7 mouse cellular contexts compared by ENCODE assay signal in genomic region chr6:24955131-24955945, GRCm38 (mm10). TPM values are rescaled to one million over a fixed set of nuclear protein-coding genes. Genes with fewer than 3 reads are reported as not detected.
A peak's percentile ranks its signal among the peaks of the same experiment; 100 is the strongest.
DNase-seq lines count a peak whose midpoint lies in the region; ATAC-seq and TF ChIP-seq lines count a peak whose summit lies in the region.

No protein-coding gene starts in this region.

- ATAC-seq in forebrain, embryonic 12.5 days (ENCODE audit: low FRiP score) = peak; percentile 88
- ATAC-seq in hindbrain, embryonic 11.5 days (ENCODE audit: low FRiP score) = peak; percentile 84
- peak; percentile 83 for ATAC-seq in midbrain, embryonic 12.5 days (ENCODE audit: low FRiP score, low read depth)

- under 1% methylated on average over 91 of the region's 91 CpGs for WGBS in forebrain, embryonic 12.5 days
- under 1% methylated on average over 72 of the region's 91 CpGs for WGBS in hindbrain, embryonic 11.5 days
- WGBS in midbrain, embryonic 12.5 days = under 1% methylated on average over 90 of the region's 91 CpGs

- peak overlapping the region; percentile 81 for H3K9ac ChIP-seq in forebrain, embryonic 12.5 days
- H3K9ac ChIP-seq in hindbrain, embryonic 11.5 days (ENCODE audit: low read depth, low read length) = peak overlapping the region; percentile 76
- peak overlapping the region; percentile 78 for H3K9ac ChIP-seq in midbrain, embryonic 12.5 days (replicated peaks)

- no peak for TF ChIP-seq CTCF in testis, adult 2 months (IDR thresholded peaks at IDR 0.05; ENCODE audit: control insufficient read depth, insufficient read depth, insufficient replicate concordance, low read depth, low read length)

- no peaks in the 10 kb centered on the region for H3K36me3 ChIP-seq in forebrain, embryonic 12.5 days (replicated peaks)
- H3K36me3 ChIP-seq in hindbrain, embryonic 11.5 days (ENCODE audit: control insufficient read depth, insufficient read depth, low read length) = no peaks in the 10 kb centered on the region
- H3K36me3 ChIP-seq in midbrain, embryonic 12.5 days = no peaks in the 10 kb centered on the region
- H3K36me3 ChIP-seq in testis, adult 2 months (ENCODE audit: control insufficient read depth, insufficient read depth, low read length) = no peaks in the 10 kb centered on the region

- no peak overlapping the region for H3K27ac ChIP-seq in brown adipose tissue, adult 24 weeks (replicated peaks; ENCODE audit: low read depth, low read length)
- peak overlapping the region; percentile 78 for H3K27ac ChIP-seq in forebrain, embryonic 12.5 days
- H3K27ac ChIP-seq in hindbrain, embryonic 11.5 days (ENCODE audit: low read depth, low read length) = peak overlapping the region; percentile 76
- H3K27ac ChIP-seq in midbrain, embryonic 12.5 days (replicated peaks) = peak overlapping the region; percentile 79
- H3K27ac ChIP-seq in testis, adult 2 months (ENCODE audit: control insufficient read depth, insufficient read depth, low read depth, low read length) = no peak overlapping the region

- H3K27me3 ChIP-seq in forebrain, embryonic 12.5 days = peaks cover 5% of the 10 kb centered on the region; the same call in 1 of the 2 replicates
- no peaks in the 10 kb centered on the region; the same call in 1 of the 2 replicates for H3K27me3 ChIP-seq in hindbrain, embryonic 11.5 days (ENCODE audit: control insufficient read depth, insufficient read depth, low read length)
- H3K27me3 ChIP-seq in midbrain, embryonic 12.5 days = peaks cover 8% of the 10 kb centered on the region
- H3K27me3 ChIP-seq in testis, adult 2 months (ENCODE audit: control insufficient read depth, insufficient read depth, low read length) = no peaks in the 10 kb centered on the region

- peak; percentile 16 to 21 for DNase-seq in adrenal gland, adult 18-20 months (ENCODE audit: low spot score in 2 of 2)
- peak; percentile 82 for DNase-seq in hindbrain, embryonic 11.5 days (ENCODE audit: low spot score)
- peak; percentile 74 for DNase-seq in layer of hippocampus, postnatal 36 days

- H3K4me2 ChIP-seq in forebrain, embryonic 12.5 days = peak overlapping the region; percentile 93
- H3K4me2 ChIP-seq in hindbrain, embryonic 11.5 days (replicated peaks; ENCODE audit: low read depth, low read length) = peak overlapping the region; percentile 93
- H3K4me2 ChIP-seq in midbrain, embryonic 12.5 days (replicated peaks) = peak overlapping the region; percentile 90

- TF ChIP-seq POLR2A in testis, adult 2 months (IDR thresholded peaks at IDR 0.05; ENCODE audit: control insufficient read depth, low read depth, low read length) = no peak

- H3K4me1 ChIP-seq in brown adipose tissue, adult 24 weeks (ENCODE audit: control insufficient read depth, insufficient read depth, insufficient read length, low read length) = no peaks in the 10 kb centered on the region; the same call in 1 of the 2 replicates
- H3K4me1 ChIP-seq in forebrain, embryonic 12.5 days = peaks cover 11% of the 10 kb centered on the region; the same call in 1 of the 2 replicates
- no peaks in the 10 kb centered on the region for H3K4me1 ChIP-seq in hindbrain, embryonic 11.5 days (replicated peaks; ENCODE audit: control insufficient read depth, insufficient read depth, low read length)
- peaks cover 4% of the 10 kb centered on the region; the same call in 1 of the 2 replicates for H3K4me1 ChIP-seq in midbrain, embryonic 12.5 days
- peaks cover 9% of the 10 kb centered on the region for H3K4me1 ChIP-seq in testis, adult 2 months (ENCODE audit: control insufficient read depth, insufficient read depth, low read length)

- H3K9me3 ChIP-seq in forebrain, embryonic 12.5 days = no peaks in the 10 kb centered on the region
- no peaks in the 10 kb centered on the region for H3K9me3 ChIP-seq in hindbrain, embryonic 11.5 days (ENCODE audit: control insufficient read depth, low read length)
- H3K9me3 ChIP-seq in midbrain, embryonic 12.5 days = no peaks in the 10 kb centered on the region

- peak overlapping the region; percentile 23 for H3K4me3 ChIP-seq in brown adipose tissue, adult 24 weeks (ENCODE audit: insufficient read depth, low read depth, low read length)
- peak overlapping the region; percentile 69 for H3K4me3 ChIP-seq in forebrain, embryonic 12.5 days (replicated peaks)
- peak overlapping the region; percentile 64 for H3K4me3 ChIP-seq in hindbrain, embryonic 11.5 days (ENCODE audit: low read depth, low read length)
- peak overlapping the region; percentile 70 for H3K4me3 ChIP-seq in midbrain, embryonic 12.5 days
- peak overlapping the region; percentile 25 for H3K4me3 ChIP-seq in testis, adult 2 months (ENCODE audit: control insufficient read depth, low read depth, low read length)

RNA-seq across cellular contexts. Expression of gene Tmem229a, which starts 0.8 kb away (rescaled TPM):
- total RNA-seq in adrenal gland, adult 18-20 months (2021) = under 1 TPM; 0.06 to 0.20 TPM
- 0.20 TPM in 1 of 2 replicates, not detected in the other for polyA plus RNA-seq in brown adipose tissue, adult 24 weeks (2012; ENCODE audit: insufficient read depth, insufficient read length, missing spikeins)
- polyA plus RNA-seq in forebrain, embryonic 12.5 days (2016; fragmentation: Nextera tagmentation; extraction: Ambion mirVana) = 1.7 and 2.4 TPM in 2 replicates
- 1.1 and 1.6 TPM in 2 replicates for polyA plus RNA-seq in hindbrain, embryonic 11.5 days (2014; fragmentation: Nextera tagmentation; extraction: Ambion mirVana)
- total RNA-seq in layer of hippocampus, postnatal 36 days (2021) = 10 to 100 TPM; 48.7 to 49.6 TPM
- polyA plus RNA-seq in midbrain, embryonic 12.5 days (2016; fragmentation: Nextera tagmentation; extraction: Ambion mirVana) = 1.9 and 2.5 TPM in 2 replicates
- 0.02 TPM in 1 of 2 replicates, not detected in the other for polyA plus RNA-seq in testis, adult 2 months (2012; rRNA removed)

Comparison
In these comparisons a context has a peak if more than half of its experiments do, and no peak if none do; other contexts are left out.
1. DNase-seq: peak in every context shown above with its lines; median percentile 82 in hindbrain, embryonic 11.5 days; 74 in layer of hippocampus, postnatal 36 days; 18 in adrenal gland, adult 18-20 months.
2. H3K27ac ChIP-seq: peak in forebrain, embryonic 12.5 days (single experiment), hindbrain, embryonic 11.5 days (single experiment) and midbrain, embryonic 12.5 days (single experiment); none in brown adipose tissue, adult 24 weeks (single experiment) and testis, adult 2 months (single experiment).
3. Peak in every context shown above with its lines, with median percentiles within 50 percentile points of each other: H3K4me3 ChIP-seq, ATAC-seq, H3K4me2 ChIP-seq and H3K9ac ChIP-seq.